Comparison of ENCODE assay signal across 12 mouse cellular contexts in genomic region chr2:52622616-52623015, GRCm38 (mm10). TPM values are rescaled to one million over a fixed set of nuclear protein-coding genes. Genes with fewer than 3 reads are reported as not detected.
DNase-seq lines count a peak whose midpoint lies in the region; ATAC-seq and TF ChIP-seq lines count a peak whose summit lies in the region.
"Had no signal": no experiment of that assay in that cellular context is flagged by ENCODE, and none has a peak within 500 bp of the region (broad histone marks: within the 10 kb centered on the region; RNA-seq: fewer than 3 reads in every experiment).

No protein-coding gene starts in this region.

- H3K4me1 ChIP-seq in hindbrain, postnatal 0 days (ENCODE audit: insufficient read depth, low read length), result 0 out of 2 replicates have a peak, but pooled peaks cover 4% of the 10 kb centered on the region
- peaks cover 10% of the 10 kb centered on the region; the same call in 1 of the 2 replicates for H3K4me1 ChIP-seq in hindbrain, embryonic 12.5 days
- H3K4me1 ChIP-seq in midbrain, postnatal 0 days (ENCODE audit: insufficient read depth, low read length), result no peaks in the 10 kb centered on the region; the same call in 1 of the 2 replicates
- H3K4me1 ChIP-seq in midbrain, embryonic 13.5 days (replicated peaks), result peaks cover 11% of the 10 kb centered on the region; the same call in 1 of the 2 replicates
- no peaks in the 10 kb centered on the region; the same call in 1 of the 2 replicates for H3K4me1 ChIP-seq in stomach, postnatal 0 days (replicated peaks; ENCODE audit: control insufficient read depth, insufficient read depth)

- H3K27ac ChIP-seq in hindbrain, postnatal 0 days, result no peak overlapping the region
- H3K27ac ChIP-seq in hindbrain, embryonic 12.5 days, result no peak overlapping the region
- H3K27ac ChIP-seq in midbrain, postnatal 0 days (ENCODE audit: low read depth, low read length), result no peak overlapping the region
- H3K27ac ChIP-seq in midbrain, embryonic 13.5 days, result no peak overlapping the region
- no peak overlapping the region for H3K27ac ChIP-seq in stomach, postnatal 0 days (replicated peaks)
- H3K27ac ChIP-seq: hindbrain, embryonic 13.5 days; midbrain, embryonic 10.5 days had no signal

- H3K27me3 ChIP-seq in hindbrain, postnatal 0 days (ENCODE audit: insufficient read depth, low read length), result no peaks in the 10 kb centered on the region
- 0 out of 2 replicates have a peak, but pooled peaks cover 2% of the 10 kb centered on the region for H3K27me3 ChIP-seq in hindbrain, embryonic 12.5 days
- no peaks in the 10 kb centered on the region for H3K27me3 ChIP-seq in midbrain, postnatal 0 days (ENCODE audit: insufficient read depth, low read length)
- H3K27me3 ChIP-seq in midbrain, embryonic 13.5 days, result no peaks in the 10 kb centered on the region
- no peaks in the 10 kb centered on the region for H3K27me3 ChIP-seq in stomach, postnatal 0 days (ENCODE audit: control insufficient read depth, insufficient read depth, low read length)
- H3K27me3 ChIP-seq: embryonic facial prominence, embryonic 13.5 days; hindbrain, embryonic 13.5 days had no signal

- peak; percentile 70 for TF ChIP-seq CTCF in hindbrain, postnatal 0 days (IDR thresholded peaks at IDR 0.05; ENCODE audit: low read depth)
- peak; percentile 78 for TF ChIP-seq CTCF in midbrain, postnatal 0 days (IDR thresholded peaks at IDR 0.05)
- TF ChIP-seq CTCF in stomach, postnatal 0 days (IDR thresholded peaks at IDR 0.05; ENCODE audit: low read depth), result peak; percentile 64

- 65% methylated on average over 2 of the region's 2 CpGs for WGBS in hindbrain, postnatal 0 days
- 69% methylated on average over 2 of the region's 2 CpGs for WGBS in hindbrain, embryonic 12.5 days
- 72% methylated on average over 2 of the region's 2 CpGs for WGBS in midbrain, postnatal 0 days
- 78% methylated on average over 2 of the region's 2 CpGs for WGBS in midbrain, embryonic 13.5 days
- WGBS in stomach, postnatal 0 days, result 75% methylated on average over 2 of the region's 2 CpGs

- H3K4me3 ChIP-seq in hindbrain, postnatal 0 days (ENCODE audit: low read length), result no peak overlapping the region
- H3K4me3 ChIP-seq in hindbrain, embryonic 12.5 days, result no peak overlapping the region
- no peak overlapping the region for H3K4me3 ChIP-seq in midbrain, postnatal 0 days (ENCODE audit: low read depth, low read length)
- H3K4me3 ChIP-seq in midbrain, embryonic 13.5 days (replicated peaks), result no peak overlapping the region
- no peak overlapping the region for H3K4me3 ChIP-seq in stomach, postnatal 0 days (ENCODE audit: low read depth, low read length)
- H3K4me3 ChIP-seq: embryonic facial prominence, embryonic 13.5 days; hindbrain, embryonic 13.5 days; midbrain, embryonic 10.5 days had no signal

- no peaks in the 10 kb centered on the region for H3K9me3 ChIP-seq in hindbrain, postnatal 0 days (ENCODE audit: low read length)
- no peaks in the 10 kb centered on the region for H3K9me3 ChIP-seq in hindbrain, embryonic 12.5 days (replicated peaks)
- H3K9me3 ChIP-seq in midbrain, postnatal 0 days (ENCODE audit: low read length), result no peaks in the 10 kb centered on the region
- H3K9me3 ChIP-seq in midbrain, embryonic 13.5 days, result no peaks in the 10 kb centered on the region
- no peaks in the 10 kb centered on the region for H3K9me3 ChIP-seq in stomach, postnatal 0 days (ENCODE audit: control insufficient read depth, low read length)
- H3K9me3 ChIP-seq: embryonic facial prominence, embryonic 13.5 days; hindbrain, embryonic 13.5 days; midbrain, embryonic 10.5 days had no signal

- no peak for TF ChIP-seq EP300 in stomach, postnatal 0 days (optimal IDR thresholded peaks at IDR 0.05)

- peak; percentile 40 to 49 for DNase-seq in cerebellum, postnatal 14 days
- no peak for DNase-seq in cerebellum, adult 11 months
- peak; percentile 53 for DNase-seq in hindbrain, postnatal 0 days (ENCODE audit: low spot score)
- DNase-seq in midbrain, postnatal 0 days (ENCODE audit: low spot score), result no peak
- DNase-seq in stomach, postnatal 0 days (ENCODE audit: low spot score), result no peak
- no peak for DNase-seq in adrenal gland, postnatal 10 days
- DNase-seq: gastrocnemius, postnatal 10 days had no signal

- H3K4me2 ChIP-seq in hindbrain, postnatal 0 days (ENCODE audit: low read depth, low read length), result no peak overlapping the region
- H3K4me2 ChIP-seq in hindbrain, embryonic 12.5 days (replicated peaks), result no peak overlapping the region
- H3K4me2 ChIP-seq in midbrain, postnatal 0 days (ENCODE audit: low read depth, low read length, poor library complexity, severe bottlenecking), result no peak overlapping the region
- no peak overlapping the region for H3K4me2 ChIP-seq in midbrain, embryonic 13.5 days (replicated peaks)
- no peak overlapping the region for H3K4me2 ChIP-seq in stomach, postnatal 0 days (replicated peaks; ENCODE audit: low read depth)
- H3K4me2 ChIP-seq: embryonic facial prominence, embryonic 13.5 days; hindbrain, embryonic 13.5 days had no signal

- no peaks in the 10 kb centered on the region for H3K36me3 ChIP-seq in hindbrain, postnatal 0 days (ENCODE audit: insufficient read depth, low read length)
- no peaks in the 10 kb centered on the region for H3K36me3 ChIP-seq in hindbrain, embryonic 12.5 days
- H3K36me3 ChIP-seq in midbrain, postnatal 0 days (ENCODE audit: insufficient read depth, low read length), result no peaks in the 10 kb centered on the region
- H3K36me3 ChIP-seq in midbrain, embryonic 13.5 days, result no peaks in the 10 kb centered on the region
- H3K36me3 ChIP-seq in stomach, postnatal 0 days (ENCODE audit: control insufficient read depth, insufficient read depth, low read length), result no peaks in the 10 kb centered on the region
- H3K36me3 ChIP-seq: embryonic facial prominence, embryonic 13.5 days; hindbrain, embryonic 13.5 days; midbrain, embryonic 10.5 days had no signal

- ATAC-seq in hindbrain, postnatal 0 days, result no peak
- ATAC-seq in hindbrain, embryonic 12.5 days (ENCODE audit: low FRiP score), result no peak
- ATAC-seq in midbrain, postnatal 0 days (ENCODE audit: low FRiP score), result no peak
- ATAC-seq in midbrain, embryonic 13.5 days, result no peak
- ATAC-seq in stomach, postnatal 0 days (ENCODE audit: low FRiP score, low TSS enrichment), result no peak

- no peak overlapping the region for H3K9ac ChIP-seq in hindbrain, postnatal 0 days (replicated peaks; ENCODE audit: low read length)
- H3K9ac ChIP-seq in hindbrain, embryonic 12.5 days, result no peak overlapping the region
- no peak overlapping the region for H3K9ac ChIP-seq in midbrain, postnatal 0 days (replicated peaks; ENCODE audit: low read length, poor library complexity, severe bottlenecking)
- H3K9ac ChIP-seq in midbrain, embryonic 13.5 days (replicated peaks), result no peak overlapping the region
- no peak overlapping the region for H3K9ac ChIP-seq in stomach, postnatal 0 days (ENCODE audit: low read length)
- H3K9ac ChIP-seq: embryonic facial prominence, embryonic 13.5 days; hindbrain, embryonic 13.5 days had no signal

RNA-seq across cellular contexts. Expression of gene Cacnb4, which starts 54.0 kb away (rescaled TPM):
- total RNA-seq in hindbrain, postnatal 0 days (2014; rRNA removed), result 8.6 and 9.7 TPM in 2 replicates
- 12.8 and 14.7 TPM in 2 replicates for polyA plus RNA-seq in hindbrain, postnatal 0 days (2015; fragmentation: Nextera tagmentation; extraction: Ambion mirVana)
- 5.9 and 8.0 TPM in 2 replicates for polyA plus RNA-seq in hindbrain, embryonic 12.5 days (2016; fragmentation: Nextera tagmentation; extraction: Ambion mirVana)
- total RNA-seq in midbrain, postnatal 0 days (2014; rRNA removed), result 12.5 and 15.7 TPM in 2 replicates
- polyA plus RNA-seq in midbrain, postnatal 0 days (2015; fragmentation: Nextera tagmentation; extraction: Ambion mirVana), result 13.3 and 14.0 TPM in 2 replicates
- 9.7 and 10.4 TPM in 2 replicates for polyA plus RNA-seq in midbrain, embryonic 13.5 days (2015; fragmentation: Nextera tagmentation; extraction: Ambion mirVana)
- polyA plus RNA-seq in stomach, postnatal 0 days (2015; fragmentation: Nextera tagmentation; extraction: Ambion mirVana), result 0.64 and 0.93 TPM in 2 replicates
- total RNA-seq in adrenal gland, postnatal 10 days (2021), result 1 to 10 TPM in 1 of 2 experiments, under 1 TPM in 1; 0.36 to 1.4 TPM

Comparison
In these comparisons a context has a peak if more than half of its experiments do, and no peak if none do; other contexts are left out.
1. DNase-seq: peak in cerebellum, postnatal 14 days (2 of 2) and hindbrain, postnatal 0 days (single experiment); none in cerebellum, adult 11 months (single experiment), midbrain, postnatal 0 days (single experiment), stomach, postnatal 0 days (single experiment) and adrenal gland, postnatal 10 days (single experiment).
2. Peak in every context shown above with its lines, with median percentiles within 50 percentile points of each other: CTCF ChIP-seq.